Mouse (Mus musculus): ENCODE data around the gene Slain2.
"Not testable (repeated sequence)": the region's sequence is repeated elsewhere in the genome, so short reads cannot be mapped to it uniquely, and the experiment has no call there.

DNA sequence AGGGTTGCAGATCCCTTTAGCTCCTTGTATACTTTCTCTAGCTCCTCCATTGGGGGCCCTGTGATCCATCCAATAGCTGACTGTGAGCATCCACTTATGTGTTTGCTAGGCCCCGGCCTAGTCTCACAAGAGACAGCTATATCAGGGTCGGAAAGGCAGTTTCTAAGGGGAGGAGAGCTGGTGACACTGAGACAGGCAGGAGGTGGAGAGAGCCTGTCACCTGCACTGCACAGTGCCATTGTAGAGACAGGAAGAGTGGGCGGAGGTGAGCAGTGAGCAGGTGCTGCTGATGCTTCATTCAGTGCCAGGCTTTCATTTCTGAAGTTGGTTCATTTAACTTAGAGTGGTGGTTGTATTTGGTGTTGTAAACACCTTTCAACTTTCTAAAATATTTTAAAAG is 24.3 kb downstream of the Slain2 start:
- TF ChIP-seq CTCF, EP300 (IDR thresholded peaks at IDR 0.05; ENCODE audit: low read depth): not testable (repeated sequence)
